Mouse (Mus musculus) heart, adult 11 months (tissue): ENCODE measurements around the gene Tcf7l1.

Experiments
- DNase-seq: peaks from one replicate; pipeline ENCODE4 v3.0.0; 2022

The Tcf7l1 gene

GRCm38 (mm10) chr6:72619734-72620532, 169.1 kb downstream of the Tcf7l1 start:
- no peak for DNase-seq

- DNase-seq, result peak; percentile 99
Measured at GRCm38 (mm10) chr6:72616643-72617288, 172.3 kb downstream of the Tcf7l1 start, which contains the start of gene Tgoln1. Gene Tgoln1 (minus strand): TSS chr6:72617000.

DNA sequence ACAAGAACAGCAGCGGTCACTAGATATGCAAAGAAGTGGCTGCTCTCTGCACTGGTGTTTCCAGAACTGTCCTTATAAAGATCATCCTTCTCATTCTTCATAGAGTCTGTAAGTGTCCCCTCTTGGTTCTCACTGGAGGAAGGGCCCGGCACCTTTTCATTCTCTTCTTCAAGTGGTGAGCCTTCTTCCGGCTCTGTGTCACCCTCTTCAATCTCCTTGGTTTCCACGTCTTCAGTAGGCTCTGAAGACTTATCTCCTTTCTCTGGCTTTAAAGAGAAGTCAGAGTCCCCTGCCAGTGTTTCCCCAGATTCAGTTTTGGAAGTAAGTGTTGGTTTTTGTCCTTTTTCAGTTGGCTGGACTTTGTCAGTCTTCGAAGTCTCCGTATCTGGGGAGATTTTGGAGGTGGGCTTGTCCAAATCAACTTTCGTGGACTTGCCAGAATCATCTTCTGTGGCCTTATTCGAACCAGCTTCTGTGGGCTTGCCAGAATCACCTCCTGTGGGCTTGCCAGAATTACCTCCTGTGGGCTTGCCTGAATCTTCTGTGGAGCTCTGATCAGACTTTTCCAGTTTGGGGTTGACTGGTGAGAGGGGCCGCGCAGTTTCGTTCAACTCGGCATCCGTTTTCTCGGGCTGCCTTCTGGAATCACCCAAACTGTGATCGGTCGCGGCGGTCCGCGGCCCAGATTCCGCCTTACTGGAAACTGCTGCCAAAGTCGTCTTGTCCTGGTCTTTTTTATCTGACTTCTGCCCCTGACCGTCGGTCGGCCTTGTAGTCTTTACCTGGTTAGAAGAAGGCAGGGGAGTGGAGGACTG, 173.3 kb downstream of the Tcf7l1 start:
- no peak for DNase-seq

DNA sequence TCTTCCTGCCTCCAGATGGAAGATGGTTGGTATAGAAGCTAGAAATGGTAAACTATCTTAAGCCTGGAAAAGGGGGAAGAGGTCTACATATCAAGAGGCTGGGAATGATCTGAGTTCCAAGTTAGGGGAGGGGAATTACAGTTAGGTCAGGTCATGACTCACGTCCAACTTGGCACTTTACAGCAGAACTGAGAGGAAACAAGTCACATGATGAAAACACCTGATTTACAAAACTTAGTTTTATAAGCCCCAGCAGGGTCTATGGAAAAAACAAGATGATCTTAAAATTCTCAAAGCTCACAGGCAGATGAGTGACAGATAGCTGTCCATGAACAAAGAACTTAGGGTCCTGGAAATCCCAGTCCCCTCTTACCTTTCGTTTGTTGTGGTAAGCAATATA, 173.9 kb downstream of the Tcf7l1 start:
- DNase-seq, result no peak

DNA sequence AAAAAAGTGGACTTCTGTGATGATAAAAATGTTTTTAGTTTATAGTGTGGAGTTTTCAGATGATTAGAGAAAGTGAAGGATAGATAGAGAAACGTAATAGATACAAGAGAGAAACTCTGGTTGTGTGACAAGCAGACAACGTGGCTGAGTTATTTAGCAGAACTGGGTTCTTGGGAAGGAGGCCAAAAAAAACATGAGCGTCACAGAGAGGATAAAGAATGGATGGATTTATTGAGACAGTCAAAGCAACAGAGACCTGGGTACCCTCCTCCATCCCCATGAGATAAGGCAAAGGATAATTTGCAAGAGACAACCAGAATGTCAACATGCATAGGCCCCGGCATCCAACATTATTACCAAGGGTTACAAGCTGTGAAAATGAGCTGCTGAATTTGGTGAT, 178.8 kb downstream of the Tcf7l1 start:
- DNase-seq, result no peak

DNA sequence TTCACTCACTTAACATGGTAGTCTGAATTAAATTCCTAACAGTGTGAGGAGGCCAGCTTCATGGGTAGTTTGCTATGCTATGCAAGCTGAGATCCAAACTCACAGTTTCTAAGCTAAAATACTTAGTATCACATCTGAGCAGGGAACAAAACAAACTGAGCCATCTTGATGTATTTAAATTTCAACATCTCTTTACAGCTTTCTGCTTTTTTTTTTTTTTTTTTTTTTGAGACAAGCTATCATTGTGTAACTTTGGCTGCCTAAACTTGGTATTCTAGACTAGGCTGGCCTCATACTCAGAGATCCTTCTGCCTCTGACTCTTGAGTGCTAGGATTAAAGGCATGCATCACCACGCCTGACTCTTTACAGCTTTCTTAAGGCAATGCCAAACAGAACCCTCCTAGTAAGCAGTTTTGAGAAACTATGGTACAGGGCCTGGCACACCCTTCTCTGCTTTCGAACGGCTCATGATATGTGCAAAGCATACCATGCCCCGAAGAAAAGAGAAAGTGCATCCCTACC, 180.3 kb downstream of the Tcf7l1 start:
- no peak for DNase-seq

- DNase-seq, result no peak
Measured at GRCm38 (mm10) chr6:72607676-72608075, 181.4 kb downstream of the Tcf7l1 start.

DNA sequence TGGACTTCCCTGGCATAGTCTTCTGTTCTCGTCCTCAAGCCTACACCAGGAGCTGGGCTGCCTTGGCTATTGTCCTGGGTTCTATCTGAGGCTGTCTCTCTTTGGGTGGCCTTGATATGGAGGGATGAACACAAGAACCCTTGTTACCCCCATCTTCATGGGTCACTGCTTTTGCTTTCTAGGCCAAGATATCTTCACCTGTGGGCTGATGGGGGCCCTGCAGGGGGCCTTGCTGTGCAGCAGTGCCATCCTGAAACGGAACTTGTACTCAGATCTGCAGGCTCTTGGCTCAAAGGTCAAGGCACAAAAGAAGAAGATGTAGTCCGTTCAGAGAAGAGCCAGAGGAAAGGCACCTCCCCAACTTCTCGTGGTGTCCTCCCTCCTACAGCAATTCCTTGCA, 182.0 kb downstream of the Tcf7l1 start:
- no peak for DNase-seq

DNA sequence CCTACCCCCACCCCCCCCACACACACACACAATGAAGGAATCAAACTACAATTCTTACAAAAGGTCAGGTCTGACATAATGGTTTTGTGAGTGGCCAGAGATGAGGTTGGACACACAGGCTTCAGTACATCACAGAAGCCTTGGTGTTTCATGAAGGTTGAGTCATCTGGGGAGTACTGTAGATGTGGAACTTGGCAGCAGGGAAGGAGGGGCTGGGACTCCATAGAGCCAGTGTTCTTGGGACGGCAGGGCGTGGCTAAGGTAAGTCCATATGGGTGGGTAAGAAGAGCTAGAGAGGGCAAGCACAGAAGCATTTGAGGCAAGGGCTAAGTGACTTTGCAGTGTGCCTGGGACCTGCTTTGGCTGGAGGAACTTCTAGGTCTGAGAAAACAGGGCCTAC, 185.0 kb downstream of the Tcf7l1 start:
- DNase-seq, result no peak

DNA sequence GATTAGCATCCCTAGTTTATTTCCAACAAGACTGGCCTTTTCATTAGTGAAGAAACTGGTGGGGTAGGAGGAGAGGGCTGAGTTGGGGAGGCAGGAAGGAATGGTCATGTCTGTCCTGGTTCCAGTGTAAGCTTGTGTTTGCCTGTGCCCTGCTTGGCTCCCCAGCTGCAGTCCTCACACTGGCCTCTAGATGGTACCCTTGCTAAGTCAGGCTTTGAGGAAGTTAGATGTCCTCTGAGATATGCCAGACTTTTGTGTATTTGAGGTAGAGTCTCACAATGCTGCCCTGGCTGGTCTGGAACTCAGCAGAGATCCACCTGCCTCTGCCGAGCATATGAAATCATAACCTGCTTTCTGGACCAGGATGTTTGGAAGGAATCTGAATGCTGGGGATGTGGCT, 187.3 kb downstream of the Tcf7l1 start:
- DNase-seq, result peak; percentile 96

- DNase-seq, result peak; percentile 91
Measured at GRCm38 (mm10) chr6:72600771-72601170, 188.3 kb downstream of the Tcf7l1 start.

DNA sequence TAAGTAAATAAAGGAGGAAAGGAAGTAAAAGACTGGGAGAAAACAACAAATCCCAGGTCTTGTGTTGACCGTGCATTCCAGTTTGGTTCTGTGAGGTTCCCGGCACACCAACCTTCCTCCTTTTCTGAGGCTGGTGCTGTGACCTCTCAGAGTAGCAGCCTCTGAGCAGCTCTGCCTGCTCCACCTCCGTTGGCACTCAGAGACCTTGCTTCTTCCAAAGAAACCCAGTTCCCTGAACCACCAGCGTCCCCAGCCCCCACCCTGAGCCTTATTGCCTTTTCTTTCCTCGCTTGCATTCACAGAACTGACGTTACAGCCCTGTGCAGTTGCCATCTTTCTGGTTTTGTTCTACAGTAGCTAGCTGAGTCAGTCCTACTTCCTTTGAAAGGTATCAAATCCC, 188.8 kb downstream of the Tcf7l1 start:
- DNase-seq, result no peak

- DNase-seq, result no peak
Measured at GRCm38 (mm10) chr6:72598791-72599557, 190.1 kb downstream of the Tcf7l1 start.

- DNase-seq, result peak; percentile 99
Measured at GRCm38 (mm10) chr6:72597956-72598753, 190.9 kb downstream of the Tcf7l1 start, which contains the start of the genes Elmod3 and Retsat. Gene Elmod3 (minus strand): TSS chr6:72598413. Gene Retsat (plus strand): TSS chr6:72598475.

DNA sequence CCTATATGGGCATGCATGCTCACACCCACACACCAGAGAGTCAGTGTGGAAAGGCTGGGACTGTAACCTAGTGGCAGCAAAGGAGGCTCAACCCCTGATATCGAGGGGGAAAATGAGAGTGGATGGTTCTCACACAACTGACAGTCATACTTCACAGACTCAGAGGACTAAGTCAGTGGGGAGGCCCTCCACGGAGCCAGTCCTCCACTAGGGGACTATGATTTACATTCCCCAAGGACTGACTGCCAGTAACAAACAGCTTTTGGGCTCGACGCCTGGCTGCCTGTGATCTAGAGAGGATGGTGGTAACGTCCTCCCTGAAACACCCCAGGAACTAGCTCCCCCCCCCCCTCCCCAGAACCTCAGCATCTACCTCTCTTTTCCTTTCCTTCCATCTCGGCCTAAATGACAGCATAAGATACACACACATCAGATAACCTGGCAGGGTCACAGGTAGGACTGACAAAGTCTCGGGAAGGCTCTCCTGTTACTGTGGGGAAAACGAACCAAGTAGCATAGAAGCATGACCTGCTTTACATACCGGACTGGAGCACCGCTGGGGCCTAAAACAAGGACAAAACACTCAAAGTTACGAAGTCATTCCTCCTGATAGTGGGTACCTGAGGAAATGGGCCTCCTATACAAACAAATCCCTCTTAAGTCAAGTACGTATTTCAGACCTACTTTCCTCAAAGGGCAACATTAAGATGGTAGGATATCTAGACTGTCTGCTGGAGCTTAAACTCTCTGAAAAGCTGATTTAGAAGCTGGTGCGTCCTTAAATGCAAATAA, 191.8 kb downstream of the Tcf7l1 start:
- DNase-seq, result peak; percentile 96

DNA sequence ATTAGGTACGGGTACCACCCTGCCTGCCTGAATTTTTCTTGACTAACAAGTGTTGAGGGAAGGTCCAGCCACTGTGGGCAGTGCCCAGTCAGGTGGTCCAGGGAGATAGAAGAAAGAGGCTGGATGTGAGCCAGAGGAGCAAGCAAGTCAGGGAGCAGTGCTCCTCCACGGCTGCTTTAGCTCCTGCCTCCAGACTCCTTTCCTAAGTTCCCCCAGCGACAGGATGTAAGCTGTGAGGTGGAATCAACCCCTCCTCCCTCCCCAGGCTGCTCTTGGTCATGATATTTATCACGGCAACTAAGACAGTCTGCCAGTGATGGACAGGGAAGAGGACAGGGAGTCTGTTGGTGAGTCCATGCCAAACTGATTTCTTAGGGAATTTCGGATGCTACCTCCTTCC, 195.1 kb downstream of the Tcf7l1 start:
- peak; percentile 94 for DNase-seq

GRCm38 (mm10) chr6:72593011-72593803, 195.8 kb downstream of the Tcf7l1 start:
- DNase-seq, result peak; percentile 99

- no peak for DNase-seq
Measured at GRCm38 (mm10) chr6:72590111-72590510, 198.9 kb downstream of the Tcf7l1 start.

DNA sequence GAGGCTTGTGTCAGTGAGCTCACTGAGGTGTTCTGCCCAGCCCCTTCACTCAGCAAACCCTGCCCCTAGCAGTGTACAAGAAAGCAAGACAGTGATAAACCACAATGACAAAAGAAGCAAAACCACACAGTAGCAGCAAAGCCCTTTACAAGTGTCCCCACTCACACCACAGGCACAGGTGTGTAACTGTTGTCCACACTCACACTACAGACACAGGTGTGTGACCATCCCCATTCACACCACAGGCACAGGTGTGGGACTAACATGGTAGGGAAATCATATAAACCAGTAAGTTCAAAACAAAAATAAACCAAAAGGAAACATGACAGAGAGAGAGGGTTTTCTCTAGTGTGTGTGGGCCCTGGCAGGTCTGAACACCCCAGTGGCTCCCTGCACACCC, 200.7 kb downstream of the Tcf7l1 start:
- DNase-seq, result no peak

DNA sequence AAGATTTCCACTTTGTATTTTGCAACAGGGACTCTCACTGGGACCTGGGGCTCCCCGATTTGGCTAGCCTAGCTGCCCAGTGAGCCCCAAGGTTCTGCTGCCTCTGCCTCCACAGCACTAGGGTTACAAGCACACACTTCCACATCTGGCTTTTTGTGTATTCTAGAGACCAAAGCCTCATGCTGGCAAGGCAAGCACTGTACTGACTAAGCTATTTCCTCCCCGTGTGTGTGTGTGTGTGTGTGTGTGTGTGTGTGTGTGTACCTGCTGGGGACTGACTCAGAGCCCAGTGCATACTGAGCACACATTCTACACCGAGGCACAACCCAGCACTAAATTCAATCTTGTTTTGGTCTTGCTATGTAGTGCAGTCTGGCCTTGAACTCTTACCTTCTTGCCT, 202.4 kb downstream of the Tcf7l1 start:
- DNase-seq, result no peak
